Mouse (Mus musculus): ENCODE data around the gene Rbm43. TPM values are rescaled to one million over a fixed set of nuclear protein-coding genes. Genes with fewer than 3 reads are reported as not detected.
"Not testable (repeated sequence)": the region's sequence is repeated elsewhere in the genome, so short reads cannot be mapped to it uniquely, and the experiment has no call there.

The Rbm43 gene
- polyA plus RNA-seq, 1 experiment from 2014 or later, result 10.4 TPM

DNA sequence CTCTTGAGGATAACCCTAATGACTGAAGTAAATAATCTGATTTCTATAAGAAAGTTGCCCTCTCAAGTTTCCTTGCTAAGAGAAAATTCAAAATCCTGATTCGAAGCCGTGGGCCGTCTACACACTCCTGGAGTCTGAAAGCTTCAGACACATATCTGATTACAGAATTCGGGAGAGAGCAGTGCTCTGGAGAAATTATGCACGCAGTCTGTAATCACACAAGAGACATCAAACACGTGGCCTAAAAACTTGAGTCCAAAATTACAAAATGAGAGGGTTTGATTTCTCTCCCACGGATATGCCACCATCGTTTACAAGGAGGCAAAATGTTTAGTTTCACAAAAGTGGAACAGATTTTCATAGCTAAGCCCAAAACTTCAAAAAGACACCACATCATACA is 29.3 kb downstream of the Rbm43 start:
- DNase-seq (ENCODE audit: low spot score), result no peak
- no peak overlapping the region for H3K27ac ChIP-seq
- no peak overlapping the region for H3K4me3 ChIP-seq
- H3K4me1 ChIP-seq, result peaks cover 3% of the 10 kb centered on the region; the same call in 1 of the 2 replicates
- 86% methylated on average over 8 of the region's 8 CpGs for WGBS
- no peaks in the 10 kb centered on the region for H3K9me3 ChIP-seq
- H3K27me3 ChIP-seq (ENCODE audit: insufficient read depth, poor library complexity, severe bottlenecking), result no peaks in the 10 kb centered on the region
- no peaks in the 10 kb centered on the region for H3K36me3 ChIP-seq

DNA sequence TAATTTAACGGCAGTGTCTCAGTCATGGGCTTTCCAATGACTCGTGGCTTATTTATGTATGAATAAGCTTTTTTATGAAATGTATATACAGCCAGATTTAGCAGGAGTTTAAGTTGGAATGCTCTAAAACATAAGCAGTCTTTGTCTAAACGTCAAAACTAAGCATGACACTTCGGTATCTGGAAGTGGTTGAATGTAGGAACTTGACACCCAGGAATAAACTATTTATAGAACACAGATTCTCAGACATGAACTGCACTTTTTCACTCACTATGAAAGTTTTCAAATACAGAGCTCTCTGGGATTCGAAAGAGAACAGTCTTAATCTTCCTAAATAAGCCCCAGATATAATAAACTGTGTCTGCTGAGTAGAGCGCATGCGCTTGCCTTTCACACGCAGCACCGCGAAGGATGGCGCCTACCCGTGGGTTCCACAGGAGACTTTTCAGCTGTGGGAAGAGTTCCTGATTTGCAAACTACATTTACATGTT is 42.5 kb downstream of the Rbm43 start:
- no peak for DNase-seq (ENCODE audit: low spot score)

DNA sequence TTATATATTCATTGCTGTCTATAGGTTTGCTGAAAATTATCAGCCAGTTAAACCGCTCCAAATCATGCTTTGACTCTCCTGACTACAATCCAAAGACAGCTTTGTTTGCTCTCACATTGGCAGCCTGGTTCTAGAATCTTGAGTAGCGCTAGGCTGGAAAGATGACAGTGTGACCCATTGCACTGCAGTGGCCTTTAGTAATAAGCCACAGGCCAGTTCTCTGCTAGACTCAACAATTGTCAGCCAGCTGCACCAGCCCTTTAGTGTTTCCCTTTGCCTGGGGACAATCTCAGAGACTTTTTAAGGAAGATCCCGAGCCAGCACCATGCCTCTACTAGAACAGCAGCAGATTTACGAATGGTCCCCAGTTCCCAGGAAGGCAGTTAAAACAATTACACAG is 44.0 kb downstream of the Rbm43 start:
- no peak for DNase-seq (ENCODE audit: low spot score)
- Histone ChIP-seq H3K9me3 (no peaks in the 10 kb centered on the region), H3K4me3 (no peak overlapping the region), H3K36me3 (no peaks in the 10 kb centered on the region), H3K27ac (no peak overlapping the region), H3K4me1 (no peaks in the 10 kb centered on the region), H3K27me3 (ENCODE audit: insufficient read depth, poor library complexity, severe bottlenecking) (no peaks in the 10 kb centered on the region)
- WGBS, result 91% methylated on average over 4 of the region's 4 CpGs

More for the DNA sequence above, 42.5 kb downstream of the Rbm43 start:
- Histone ChIP-seq H3K4me3 (no peak overlapping the region), H3K36me3 (no peaks in the 10 kb centered on the region), H3K9me3 (no peaks in the 10 kb centered on the region), H3K27me3 (ENCODE audit: insufficient read depth, poor library complexity, severe bottlenecking) (no peaks in the 10 kb centered on the region), H3K4me1 (no peaks in the 10 kb centered on the region), H3K27ac (no peak overlapping the region)
- WGBS, result 79% methylated on average over 12 of the region's 12 CpGs

DNA sequence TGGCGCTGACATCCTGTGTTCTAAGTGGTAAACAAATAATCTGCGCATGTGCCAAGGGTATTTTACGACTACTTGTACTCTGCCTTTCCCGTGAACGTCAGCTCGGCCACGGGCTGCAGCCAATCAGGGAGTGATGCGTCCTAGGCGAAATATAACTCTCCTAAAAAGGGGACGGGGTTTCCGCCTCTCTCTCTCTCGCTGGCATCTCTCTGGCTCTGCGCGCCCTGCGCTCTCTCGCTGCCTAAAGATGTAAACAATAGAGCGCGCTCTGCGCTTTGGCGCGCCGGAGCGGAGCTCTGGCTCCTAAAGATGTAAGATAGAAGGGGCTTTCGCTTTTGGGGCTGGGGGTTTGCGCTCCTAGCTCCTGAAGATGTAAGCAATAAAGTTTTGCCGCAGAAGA is 44.8 kb downstream of the Rbm43 start:
- 96% methylated on average over 15 of the region's 26 CpGs for WGBS
- H3K36me3 ChIP-seq; H3K9me3 ChIP-seq; H3K27ac ChIP-seq; H3K27me3 ChIP-seq (ENCODE audit: insufficient read depth, poor library complexity, severe bottlenecking); H3K4me1 ChIP-seq; DNase-seq (ENCODE audit: low spot score); H3K4me3 ChIP-seq: not testable (repeated sequence)

DNA sequence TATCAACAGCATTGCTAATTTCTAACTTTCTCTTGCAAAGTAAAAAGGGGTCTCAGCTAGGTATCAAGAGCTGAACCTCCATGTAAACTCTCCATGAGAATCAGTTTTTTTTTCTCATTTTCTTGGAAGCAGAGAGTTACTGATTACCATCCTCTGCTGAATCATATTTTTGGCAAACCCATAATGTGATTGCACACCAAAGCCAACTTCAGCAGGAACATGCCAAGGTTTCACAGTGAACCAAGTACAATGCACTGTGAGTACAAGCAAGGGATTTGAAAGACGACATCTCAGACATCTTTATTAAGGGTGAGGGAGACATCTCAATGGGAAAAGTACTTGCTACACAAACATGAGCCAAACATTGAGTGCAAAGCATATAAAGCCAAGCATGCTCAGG is 54.8 kb downstream of the Rbm43 start:
- Histone ChIP-seq H3K27ac (no peak overlapping the region), H3K4me1 (no peaks in the 10 kb centered on the region), H3K4me3 (no peak overlapping the region), H3K9me3 (no peaks in the 10 kb centered on the region), H3K27me3 (ENCODE audit: insufficient read depth, poor library complexity, severe bottlenecking) (no peaks in the 10 kb centered on the region), H3K36me3 (no peaks in the 10 kb centered on the region)
- no peak for DNase-seq (ENCODE audit: low spot score)
- WGBS, result 84% methylated on average over 1 of the region's 1 CpGs

Other genes starting within 250 kb of the Rbm43 start
- 6.5 and 8.0 TPM in 2 replicates for gene Nmi, start 38.3 kb upstream of the Rbm43 start, polyA plus RNA-seq (2016; fragmentation: Nextera tagmentation; extraction: Ambion mirVana)
- 4.5 and 6.7 TPM in 2 replicates for gene Tnfaip6, start 102.8 kb upstream of the Rbm43 start, polyA plus RNA-seq (2016; fragmentation: Nextera tagmentation; extraction: Ambion mirVana)
- 24.4 and 32.4 TPM in 2 replicates for gene Rif1, start 137.7 kb upstream of the Rbm43 start, polyA plus RNA-seq (2016; fragmentation: Nextera tagmentation; extraction: Ambion mirVana)